Mouse (Mus musculus) MEL (cell line): ENCODE measurements around the gene Gtpbp1. TPM values are rescaled to one million over a fixed set of nuclear protein-coding genes. Genes with fewer than 3 reads are reported as not detected.
A peak's percentile ranks its signal among the peaks of the same experiment; 100 is the strongest.

Experiments used
- DNase-seq: peaks from one replicate; pipeline ENCODE4 v3.0.0; 2011; ENCODE audit warnings: low read depth, low spot score
- H3K27ac ChIP-seq: 2 replicates; pipeline ENCODE4 v1.5.1; 2012; ENCODE audit warnings: low read depth, mild to moderate bottlenecking, control low read depth, low read length, moderate library complexity; ENCODE audit not compliant: control insufficient read depth
- H3K27me3 ChIP-seq, 2 experiments: fragments of 150-350 bp in 1 of 2; sonication (generic) in 1 of 2; 2 replicates each; pipeline ENCODE4 v1.6.1; 2012; ENCODE audit warnings: low read length in 2 of 2, mild to moderate bottlenecking in 2 of 2, improper control_type of control experiment in 1 of 2, moderate library complexity in 1 of 2; ENCODE audit not compliant: insufficient read depth in 2 of 2, control insufficient read depth in 1 of 2
- H3K36me3 ChIP-seq, 2 experiments: 2 replicates each; pipeline ENCODE4 v1.6.1; 2012 to 2014; ENCODE audit warnings: low read length in 2 of 2, improper control_type of control experiment in 1 of 2, inconsistent platforms in 1 of 2, mild to moderate bottlenecking in 1 of 2; ENCODE audit not compliant: insufficient read depth in 2 of 2, control insufficient read depth in 1 of 2
- H3K4me1 ChIP-seq, 2 experiments: fragments of 150-350 bp in 1 of 2; sonication (generic) in 1 of 2; 2 replicates each; pipeline ENCODE4 v1.6.1; 2012; ENCODE audit warnings: low read length in 2 of 2, improper control_type of control experiment in 1 of 2, mild to moderate bottlenecking in 1 of 2; ENCODE audit not compliant: insufficient read depth in 2 of 2, control insufficient read depth in 1 of 2
- H3K4me3 ChIP-seq, 2 experiments: fragments of 150-350 bp in 1 of 2; sonication (generic) in 1 of 2; 2 replicates each; pipeline ENCODE4 v1.5.1; 2012; ENCODE audit warnings: low read depth in 2 of 2, low read length in 2 of 2, mild to moderate bottlenecking in 2 of 2, moderate library complexity in 2 of 2, control low read depth in 1 of 2, improper control_type of control experiment in 1 of 2; ENCODE audit not compliant: control insufficient read depth in 1 of 2, insufficient read depth in 1 of 2
- H3K79me2 ChIP-seq: 2 replicates; pipeline ENCODE4 v1.6.1; 2012; ENCODE audit warnings: mild to moderate bottlenecking, low read length, moderate library complexity; ENCODE audit not compliant: control insufficient read depth, poor library complexity, insufficient read depth
- H3K9ac ChIP-seq: 2 replicates; pipeline ENCODE4 v1.6.1; 2012; ENCODE audit warnings: low read depth, mild to moderate bottlenecking, control low read depth, low read length, moderate library complexity; ENCODE audit not compliant: control insufficient read depth, poor library complexity, severe bottlenecking
- H3K9me3 ChIP-seq: fragments of 150-350 bp; sonication (generic); replicated peaks from 2 replicates; pipeline ENCODE4 v1.6.1; 2012; ENCODE audit warnings: mild to moderate bottlenecking, low read length, improper control_type of control experiment, moderate library complexity; ENCODE audit not compliant: insufficient read depth
- BHLHE40 ChIP-seq: IDR thresholded peaks from 2 replicates; pipeline ENCODE4 v1.6.1; 2012; ENCODE audit warnings: low read depth, mild to moderate bottlenecking, inconsistent platforms, low read length, improper control_type of control experiment, borderline replicate concordance
- E2F4 ChIP-seq: IDR thresholded peaks from 2 replicates; pipeline ENCODE4 v1.6.1; 2011; ENCODE audit warnings: low read depth, low read length, improper control_type of control experiment, borderline replicate concordance
- GATA1 ChIP-seq: IDR thresholded peaks from 2 replicates; pipeline ENCODE4 v1.6.1; 2011; ENCODE audit warnings: low read depth, low read length, improper control_type of control experiment
- JUND ChIP-seq: IDR thresholded peaks from 2 replicates; pipeline ENCODE4 v1.6.1; 2011; ENCODE audit warnings: low read depth, mild to moderate bottlenecking, improper control_type of control experiment, low read length
- MAX ChIP-seq: IDR thresholded peaks from 2 replicates; pipeline ENCODE4 v1.6.1; 2011; ENCODE audit warnings: low read length, improper control_type of control experiment
- MXI1 ChIP-seq: IDR thresholded peaks from 2 replicates; pipeline ENCODE4 v1.6.1; 2011; ENCODE audit warnings: mild to moderate bottlenecking, low read depth, low read length, improper control_type of control experiment
- POLR2A ChIP-seq, 2 experiments: IDR thresholded peaks; 2 replicates each; pipeline ENCODE4 v1.6.1; 2011 to 2012; ENCODE audit warnings: low read length in 2 of 2, mild to moderate bottlenecking in 2 of 2, control low read depth in 1 of 2, improper control_type of control experiment in 1 of 2, low read depth in 1 of 2, moderate library complexity in 1 of 2; ENCODE audit not compliant: control insufficient read depth in 1 of 2, insufficient read depth in 1 of 2, poor library complexity in 1 of 2
- POLR2AphosphoS5 ChIP-seq: IDR thresholded peaks from 2 replicates; pipeline ENCODE4 v1.6.1; 2012; ENCODE audit warnings: low read depth, borderline replicate concordance, mild to moderate bottlenecking, inconsistent platforms, low read length, moderate library complexity, mixed read lengths
- SIN3A ChIP-seq: IDR thresholded peaks from 2 replicates; pipeline ENCODE4 v1.6.1; 2012; ENCODE audit warnings: low read length, improper control_type of control experiment, inconsistent platforms
- TAL1 ChIP-seq: IDR thresholded peaks from 2 replicates; pipeline ENCODE4 v1.6.1; 2012; ENCODE audit warnings: mild to moderate bottlenecking, inconsistent platforms, low read length, moderate library complexity, mixed read lengths
- TBP ChIP-seq: IDR thresholded peaks from 2 replicates; pipeline ENCODE4 v1.8.0; 2011; ENCODE audit warnings: low read depth, low read length, improper control_type of control experiment
- TCF12 ChIP-seq: IDR thresholded peaks from 2 replicates; pipeline ENCODE4 v1.6.1; 2014; ENCODE audit warnings: low read depth, mild to moderate bottlenecking, inconsistent platforms, low read length, improper control_type of control experiment, moderate library complexity
- USF1 ChIP-seq: IDR thresholded peaks from 2 replicates; pipeline ENCODE4 v1.6.1; 2014; ENCODE audit warnings: low read depth, mild to moderate bottlenecking, inconsistent platforms, low read length, improper control_type of control experiment, moderate library complexity
- ZNF384 ChIP-seq: IDR thresholded peaks from 2 replicates; pipeline ENCODE4 v1.6.1; 2012; ENCODE audit warnings: low read depth, mild to moderate bottlenecking, inconsistent platforms, low read length, improper control_type of control experiment
- polyA plus RNA-seq, 2 experiments: library from polyadenylated mRNA; stranded (reverse) in 1 of 2; unstranded in 1 of 2; fragments of >175 nt in 1 of 2; fragments of >200 nt in 1 of 2; gene quantifications; 2 replicates each; pipeline versions ENCODE4 v1.2.1 to v1.2.4; 2012; ENCODE audit warnings: low replicate concordance in 2 of 2, low read depth in 1 of 2; ENCODE audit not compliant: insufficient read length in 2 of 2, insufficient read depth in 1 of 2, missing spikeins in 1 of 2
- total RNA-seq: library from RNA; depleted of rRNA; stranded (reverse); fragments of 300-350 nt; gene quantifications from 2 replicates; pipeline ENCODE4 v1.2.3, GENCODE M21; 2012

The Gtpbp1 gene
- total and polyA plus RNA-seq, 3 experiments, result 50.3 to 92.2 TPM; not detected in 1

GRCm38 (mm10) chr15:79689662-79690425, 801 bp upstream of the Gtpbp1 start (continued):
- TF ChIP-seq E2F4 (no peak), MAX (no peak), TAL1 (no peak), POLR2AphosphoS5 (no peak), ZNF384 (peak; percentile 80)
- TF ChIP-seq, all 39 proteins: peak for 6

GRCm38 (mm10) chr15:79691023-79691508, 421 bp downstream of the Gtpbp1 start:
- H3K27ac ChIP-seq, result peak overlapping the region; percentile 66
- H3K79me2 ChIP-seq, result peaks cover 56% of the 10 kb centered on the region
- no peaks in the 10 kb centered on the region for H3K9me3 ChIP-seq
- TF ChIP-seq MXI1 (peak; percentile 66; the same call in 1 of the 2 replicates), JUND (no peak), POLR2A (IDR thresholded peaks at IDR 0.05; ENCODE audit: control insufficient read depth in 1 of 2, insufficient read depth in 1 of 2, low read depth in 1 of 2, low read length in 2 of 2, poor library complexity in 1 of 2) (0 out of 4 replicates have a peak, but pooled peaks of 1 of the 2 experiments have one; percentile 7), USF1 (no peak), SIN3A (peak; percentile 43; the same call in 1 of the 2 replicates)
- TF ChIP-seq, all 39 proteins: peak for 3
- H3K27me3 ChIP-seq, result no peaks in the 10 kb centered on the region
- DNase-seq, result peak; percentile 44
- H3K4me1 ChIP-seq, result peaks cover 8 to 34% of the 10 kb centered on the region in 2 experiments
- H3K9ac ChIP-seq, result peak overlapping the region; percentile 96
- H3K36me3 ChIP-seq, result peaks cover 0 to 45% of the 10 kb centered on the region in 2 experiments; a peak in 3 of 4 replicates
- peak overlapping the region; percentile 82 to 87 for H3K4me3 ChIP-seq

GRCm38 (mm10) chr15:79692334-79692733, 1.7 kb downstream of the Gtpbp1 start:
- no peaks in the 10 kb centered on the region for H3K9me3 ChIP-seq
- H3K4me3 ChIP-seq, result no peak overlapping the region
- H3K27me3 ChIP-seq, result no peaks in the 10 kb centered on the region
- H3K4me1 ChIP-seq, result peaks cover 8 to 31% of the 10 kb centered on the region in 2 experiments
- peaks cover 0 to 43% of the 10 kb centered on the region in 2 experiments; a peak in 3 of 4 replicates for H3K36me3 ChIP-seq
- H3K79me2 ChIP-seq, result peaks cover 48% of the 10 kb centered on the region
- DNase-seq, result no peak
- H3K9ac ChIP-seq, result no peak overlapping the region
- H3K27ac ChIP-seq, result no peak overlapping the region
- TF ChIP-seq GATA1, result 0 out of 2 replicates have a peak, but pooled peaks have one; percentile 6
- TF ChIP-seq BHLHE40, result no peak
- no peak for TF ChIP-seq TCF12
- TF ChIP-seq TBP, result peak; percentile 62; the same call in 1 of the 2 replicates
- TF ChIP-seq, all 39 proteins: peak for 2
